Mouse (Mus musculus): ENCODE measurements around the gene Btbd18.
A peak's percentile ranks its signal among the peaks of the same experiment; 100 is the strongest.
"Not testable (repeated sequence)": the region's sequence is repeated elsewhere in the genome, so short reads cannot be mapped to it uniquely, and the experiment has no call there.

Gene Btbd18

GRCm38 (mm10) chr2:84647051-84647568 lies 11.8 kb upstream of the Btbd18 start:
- DNase-seq (ENCODE audit: low spot score): no peak

- DNase-seq (ENCODE audit: low spot score): no peak
Measured at GRCm38 (mm10) chr2:84648369-84648768, 10.5 kb upstream of the Btbd18 start.

- no peak for DNase-seq (ENCODE audit: low spot score)
Measured at GRCm38 (mm10) chr2:84649674-84650073, 9.2 kb upstream of the Btbd18 start.

GRCm38 (mm10) chr2:84650464-84651195 lies 8.2 kb upstream of the Btbd18 start, which contains the start of gene Ctnnd1:
Gene Ctnnd1 (minus strand): TSS chr2:84650765.
- peak; percentile 85 for DNase-seq (ENCODE audit: low spot score)

- DNase-seq (ENCODE audit: low spot score): no peak
Measured at GRCm38 (mm10) chr2:84653354-84653753, 5.5 kb upstream of the Btbd18 start.

- no peak for DNase-seq (ENCODE audit: low spot score)
Measured at GRCm38 (mm10) chr2:84655864-84656263, 3.0 kb upstream of the Btbd18 start.

- no peak for DNase-seq (ENCODE audit: low spot score)
Measured at GRCm38 (mm10) chr2:84660253-84660652, 1.4 kb downstream of the Btbd18 start.

- no peak for DNase-seq (ENCODE audit: low spot score)
Measured at GRCm38 (mm10) chr2:84662866-84663265, 4.0 kb downstream of the Btbd18 start.

- no peak for DNase-seq (ENCODE audit: low spot score)
Measured at GRCm38 (mm10) chr2:84666081-84666480, 7.2 kb downstream of the Btbd18 start.

- DNase-seq (ENCODE audit: low spot score): peak; percentile 66
Measured at GRCm38 (mm10) chr2:84669828-84670568, 11.1 kb downstream of the Btbd18 start.

- peak; percentile 86 for DNase-seq (ENCODE audit: low spot score)
Measured at GRCm38 (mm10) chr2:84670569-84670933, 11.7 kb downstream of the Btbd18 start, which contains the start of gene Selenoh. Gene Selenoh (minus strand): TSS chr2:84670770.

GRCm38 (mm10) chr2:84671535-84671934 lies 12.7 kb downstream of the Btbd18 start:
- not testable (repeated sequence) for DNase-seq (ENCODE audit: low spot score)

GRCm38 (mm10) chr2:84677270-84677967 lies 18.5 kb downstream of the Btbd18 start:
- DNase-seq (ENCODE audit: low spot score): no peak

GRCm38 (mm10) chr2:84677968-84678880 lies 19.3 kb downstream of the Btbd18 start, which contains the start of the genes Gm28635 and Med19:
Gene Gm28635 (minus strand): TSS chr2:84678041.
Gene Med19 (plus strand): TSS chr2:84678402.
- peak; percentile 98 for DNase-seq (ENCODE audit: low spot score)

- DNase-seq (ENCODE audit: low spot score): no peak
Measured at GRCm38 (mm10) chr2:84679016-84679415, 20.1 kb downstream of the Btbd18 start, which contains the start of gene Tmx2. Gene Tmx2 (minus strand): TSS chr2:84679140.

- peak; percentile 49 for DNase-seq (ENCODE audit: low spot score)
Measured at GRCm38 (mm10) chr2:84682605-84683183, 23.8 kb downstream of the Btbd18 start.

GRCm38 (mm10) chr2:84688080-84688844 lies 29.4 kb downstream of the Btbd18 start:
- no peak for DNase-seq (ENCODE audit: low spot score)

- no peak for DNase-seq (ENCODE audit: low spot score)
Measured at GRCm38 (mm10) chr2:84690050-84690449, 31.2 kb downstream of the Btbd18 start.

GRCm38 (mm10) chr2:84695007-84695695 lies 36.3 kb downstream of the Btbd18 start:
- no peak for DNase-seq (ENCODE audit: low spot score)

Data from testis, postnatal 14 days (tissue).